ENCODE assay signal across 8 mouse cellular contexts in the genomic region with DNA sequence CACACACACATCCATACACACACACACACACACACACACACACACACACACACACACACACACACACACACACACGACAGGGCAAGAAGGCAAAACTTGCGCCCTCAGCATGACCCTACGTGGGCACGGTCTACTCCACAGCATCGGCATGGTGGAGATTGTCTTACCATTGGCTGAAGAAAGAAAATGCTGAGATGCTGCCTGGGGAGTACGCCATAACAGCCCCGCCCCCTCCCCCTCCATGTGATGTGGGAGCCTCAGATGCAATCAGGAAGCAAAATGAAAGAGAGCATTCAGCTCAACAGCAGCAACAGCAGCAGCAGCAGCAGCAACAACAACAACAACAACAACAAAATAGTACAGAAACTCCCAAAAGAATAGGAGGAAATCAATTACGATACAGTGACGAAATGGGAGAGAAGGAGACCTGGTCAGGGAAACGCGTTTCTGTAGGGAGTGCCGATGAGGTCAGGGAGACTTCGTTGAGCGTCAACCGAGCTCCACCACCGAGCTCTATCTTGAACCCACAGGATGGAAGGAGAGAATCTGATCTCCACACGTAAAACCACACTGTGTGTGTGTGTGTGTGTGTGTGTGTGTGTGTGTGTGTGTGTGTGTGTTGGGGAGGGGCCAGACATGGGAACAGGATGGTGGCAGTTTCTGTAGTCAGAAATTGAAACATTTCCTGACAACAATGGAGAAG. TPM values are rescaled to one million over a fixed set of nuclear protein-coding genes. Genes with fewer than 3 reads are reported as not detected.
DNase-seq lines count a peak whose midpoint lies in the region; ATAC-seq and TF ChIP-seq lines count a peak whose summit lies in the region.

No protein-coding gene starts in this region.

- H3K4me2 ChIP-seq in lung, embryonic 14.5 days = peak overlapping the region; percentile 35; the same call in 1 of the 2 replicates

- DNase-seq in 416B (ENCODE audit: low read depth) (peak; percentile 66), adipocyte (ENCODE audit: low spot score) (no peak)
- peak; percentile 88 for DNase-seq in T-cell, adult 2 months (ENCODE audit: low spot score)
- DNase-seq in induced T-regulatory cell, adult 2 months (ENCODE audit: low read depth) = peak; percentile 94
- DNase-seq in lung, embryonic 14.5 days = no peak
- DNase-seq in thymus, postnatal 10 days (ENCODE audit: low spot score in 2 of 2) = peak; percentile 24 to 40
- DNase-seq in right cerebral cortex, adult 18-20 months = no peak
- DNase-seq in gastrocnemius, postnatal 36 days = no peak

- WGBS in lung, embryonic 14.5 days = 59% methylated on average over 17 of the region's 17 CpGs

- H3K4me1 ChIP-seq in lung, embryonic 14.5 days (ENCODE audit: insufficient read depth) = no peaks in the 10 kb centered on the region

- H3K27ac ChIP-seq in lung, embryonic 14.5 days (ENCODE audit: low read depth) = no peak overlapping the region

- H3K9me3 ChIP-seq in lung, embryonic 14.5 days (ENCODE audit: low read depth, low read length) = no peaks in the 10 kb centered on the region

- no peaks in the 10 kb centered on the region for H3K27me3 ChIP-seq in lung, embryonic 14.5 days (ENCODE audit: insufficient read depth, low read length)

- H3K4me3 ChIP-seq in lung, embryonic 14.5 days (ENCODE audit: low read depth, low read length) = no peak overlapping the region

- no peak overlapping the region for H3K9ac ChIP-seq in lung, embryonic 14.5 days

- no peak for ATAC-seq in lung, embryonic 14.5 days (ENCODE audit: insufficient read depth)

- no peak for TF ChIP-seq CTCF in lung, embryonic 14.5 days (IDR thresholded peaks at IDR 0.05; ENCODE audit: low read depth)

- intact Hi-C loops in gastrocnemius, postnatal 36 days (cut with DNase I) = no loop called here

- no peaks in the 10 kb centered on the region for H3K36me3 ChIP-seq in lung, embryonic 14.5 days (ENCODE audit: insufficient read depth)

RNA-seq across cellular contexts. Expression of a gene that starts 21.5 kb away (rescaled TPM):
- 1.2 and 1.9 TPM in 2 replicates for polyA plus RNA-seq in lung, embryonic 14.5 days (2014; fragmentation: Nextera tagmentation; extraction: Ambion mirVana)
- total RNA-seq in gastrocnemius, postnatal 36 days (2021) = under 1 TPM in 1 of 2 experiments, not detected in 1; 0.81 TPM

RNA-seq across cellular contexts. Expression of a gene that starts 41.4 kb away (rescaled TPM):
- polyA plus RNA-seq in lung, embryonic 14.5 days (2014; fragmentation: Nextera tagmentation; extraction: Ambion mirVana) = not detected in 2 replicates
- total RNA-seq in gastrocnemius, postnatal 36 days (2021) = not detected

RNA-seq across cellular contexts. Expression of a gene that starts 54.0 kb away (rescaled TPM):
- polyA plus RNA-seq in lung, embryonic 14.5 days (2014; fragmentation: Nextera tagmentation; extraction: Ambion mirVana) = 43.2 and 46.6 TPM in 2 replicates
- 10 to 100 TPM; 66.8 to 71.7 TPM for total RNA-seq in gastrocnemius, postnatal 36 days (2021)

Comparison
In these comparisons a context has a peak if more than half of its experiments do, and no peak if none do; other contexts are left out.
1. DNase-seq: peak in 416B (single experiment), T-cell, adult 2 months (single experiment), induced T-regulatory cell, adult 2 months (single experiment) and thymus, postnatal 10 days (2 of 2); none in lung, embryonic 14.5 days (single experiment), right cerebral cortex, adult 18-20 months (single experiment), adipocyte (single experiment) and gastrocnemius, postnatal 36 days (0 of 2).